Mouse (Mus musculus) adipocyte (in vitro differentiated cells): ENCODE data around the gene Fam49a.
"Not testable (repeated sequence)": the region's sequence is repeated elsewhere in the genome, so short reads cannot be mapped to it uniquely, and the experiment has no call there.

ENCODE experiments used
- DNase-seq: peaks from one replicate; pipeline ENCODE4 v3.0.0-alpha.2; 2016; ENCODE audit warnings: low spot score

The Fam49a gene

GRCm38 (mm10) chr12:12261987-12262971, at the start of gene Fam49a:
TSS of gene Fam49a (plus strand) at chr12:12262139.
- DNase-seq, result no peak

- DNase-seq, result no peak
Observed at GRCm38 (mm10) chr12:12213536-12213935, 48.4 kb upstream of the Fam49a start.

- DNase-seq, result no peak
Observed at GRCm38 (mm10) chr12:12218947-12219346, 43.0 kb upstream of the Fam49a start.

- no peak for DNase-seq
Observed at GRCm38 (mm10) chr12:12220755-12221496, 41.0 kb upstream of the Fam49a start.

GRCm38 (mm10) chr12:12222585-12223290, 39.2 kb upstream of the Fam49a start:
- DNase-seq, result no peak

GRCm38 (mm10) chr12:12223336-12223735, 38.6 kb upstream of the Fam49a start:
- DNase-seq, result no peak

GRCm38 (mm10) chr12:12225706-12226105, 36.2 kb upstream of the Fam49a start:
- no peak for DNase-seq

GRCm38 (mm10) chr12:12227594-12227993, 34.3 kb upstream of the Fam49a start:
- no peak for DNase-seq

- no peak for DNase-seq
Observed at GRCm38 (mm10) chr12:12230031-12230557, 31.8 kb upstream of the Fam49a start.

- DNase-seq, result no peak
Observed at GRCm38 (mm10) chr12:12232097-12232496, 29.8 kb upstream of the Fam49a start.

GRCm38 (mm10) chr12:12236978-12237377, 25.0 kb upstream of the Fam49a start:
- DNase-seq, result no peak

- DNase-seq, result no peak
Observed at GRCm38 (mm10) chr12:12239502-12239901, 22.4 kb upstream of the Fam49a start.

GRCm38 (mm10) chr12:12243148-12243547, 18.8 kb upstream of the Fam49a start:
- DNase-seq, result no peak

GRCm38 (mm10) chr12:12247023-12247422, 14.9 kb upstream of the Fam49a start:
- not testable (repeated sequence) for DNase-seq

- DNase-seq, result no peak
Observed at GRCm38 (mm10) chr12:12249521-12249920, 12.4 kb upstream of the Fam49a start.

- DNase-seq, result no peak
Observed at GRCm38 (mm10) chr12:12253526-12253925, 8.4 kb upstream of the Fam49a start.

GRCm38 (mm10) chr12:12254139-12254538, 7.8 kb upstream of the Fam49a start:
- no peak for DNase-seq

GRCm38 (mm10) chr12:12260979-12261960, 669 bp upstream of the Fam49a start:
- no peak for DNase-seq

- DNase-seq, result no peak
Observed at GRCm38 (mm10) chr12:12263371-12263791, 1.4 kb downstream of the Fam49a start.

- DNase-seq, result no peak
Observed at GRCm38 (mm10) chr12:12264151-12264550, 2.2 kb downstream of the Fam49a start.

- DNase-seq, result no peak
Observed at GRCm38 (mm10) chr12:12266552-12266951, 4.6 kb downstream of the Fam49a start.
